Mouse (Mus musculus): ENCODE measurements around the gene Npm3. TPM values are rescaled to one million over a fixed set of nuclear protein-coding genes. Genes with fewer than 3 reads are reported as not detected.

Gene Npm3
- total RNA-seq, 2 experiments from 2014 or later, result 9.6 to 11.3 TPM

DNA sequence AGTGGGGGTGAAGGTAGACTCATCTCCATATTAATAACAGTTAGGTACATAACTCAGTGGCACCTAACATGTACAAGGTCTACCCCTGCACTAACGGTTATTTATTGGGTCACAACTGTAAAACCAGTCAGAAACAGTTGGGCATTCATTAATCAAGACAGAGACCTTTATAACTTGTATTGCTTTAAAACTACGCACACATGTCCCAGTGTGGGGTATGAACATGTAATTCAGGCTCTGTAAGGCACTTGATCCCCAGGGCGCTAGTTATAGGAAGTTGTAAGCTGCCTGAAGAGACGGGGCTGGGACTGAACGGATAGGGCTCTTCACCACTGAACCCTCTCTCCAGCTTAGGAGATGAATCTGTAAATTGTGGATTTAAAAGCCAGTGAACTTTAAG is 9.3 kb upstream of the Npm3 start:
- no peak for DNase-seq (ENCODE audit: low spot score in 2 of 2)

DNA sequence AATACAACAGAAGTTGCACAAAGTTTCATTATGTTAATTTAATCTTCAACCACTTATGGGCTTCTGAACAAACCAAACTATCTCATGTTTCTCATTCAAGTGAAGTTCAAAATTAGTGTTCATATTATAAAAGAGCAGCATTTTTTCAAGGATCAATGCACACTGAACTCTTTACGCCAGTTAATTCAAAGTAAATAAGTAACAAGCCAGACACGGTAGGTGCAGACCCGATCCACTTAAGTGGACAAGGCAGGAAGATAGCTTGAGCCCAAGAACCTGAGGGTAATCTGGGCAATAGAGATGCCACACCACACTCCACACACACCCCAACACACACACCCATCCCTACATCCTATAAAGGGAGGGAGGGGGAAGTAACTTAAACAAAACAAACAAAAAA is 4.2 kb upstream of the Npm3 start:
- DNase-seq (ENCODE audit: low spot score in 2 of 2), result no peak

DNA sequence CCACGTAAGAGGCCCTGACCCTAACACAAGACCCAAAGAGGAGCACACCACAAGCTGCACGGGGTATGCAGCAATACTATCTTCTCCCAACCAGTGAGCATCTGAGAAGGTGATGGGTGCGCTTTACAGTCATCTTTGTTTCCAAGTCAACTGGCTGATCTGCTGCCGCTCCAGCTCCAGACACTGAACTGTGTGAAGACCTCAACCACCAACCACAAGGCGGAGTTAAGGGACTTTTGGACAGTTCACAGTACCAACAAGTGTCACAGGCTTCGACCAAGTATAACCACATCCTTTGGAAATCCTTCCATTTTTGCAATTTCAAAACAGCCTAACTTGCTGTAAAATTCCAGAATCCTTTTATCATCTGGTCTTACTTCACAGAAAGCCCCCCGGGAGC is 2.5 kb upstream of the Npm3 start:
- no peak for DNase-seq (ENCODE audit: low spot score in 2 of 2)

DNA sequence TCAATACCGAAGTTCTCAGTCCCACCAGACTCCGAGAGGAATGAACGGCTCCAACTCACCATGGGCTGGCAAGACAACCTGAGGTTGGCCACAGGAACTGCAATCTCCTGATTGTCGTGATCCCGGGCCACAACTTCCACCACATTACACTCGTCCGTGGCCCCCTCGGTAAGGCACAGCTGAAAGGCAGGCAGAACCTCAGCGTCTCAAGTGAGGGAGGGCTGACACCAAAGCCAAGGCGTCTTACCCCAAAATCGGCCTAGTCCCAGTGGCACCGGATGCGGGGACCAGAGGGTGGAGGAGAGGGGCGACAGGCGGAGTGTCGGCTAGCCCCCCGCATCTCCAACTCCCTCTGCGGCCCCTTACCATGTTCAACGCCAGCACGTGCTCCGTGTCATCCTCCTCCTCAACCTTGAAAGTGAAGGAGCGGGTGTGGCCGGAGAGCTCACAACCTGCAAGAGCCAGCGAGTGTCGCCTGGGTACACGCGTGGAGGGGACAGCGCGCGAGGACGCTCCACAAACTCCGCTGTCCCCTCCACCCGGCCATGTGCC is 624 bp downstream of the Npm3 start:
- peak in 1 of 2 experiments; percentile 32 for DNase-seq (ENCODE audit: low spot score in 2 of 2)

DNA sequence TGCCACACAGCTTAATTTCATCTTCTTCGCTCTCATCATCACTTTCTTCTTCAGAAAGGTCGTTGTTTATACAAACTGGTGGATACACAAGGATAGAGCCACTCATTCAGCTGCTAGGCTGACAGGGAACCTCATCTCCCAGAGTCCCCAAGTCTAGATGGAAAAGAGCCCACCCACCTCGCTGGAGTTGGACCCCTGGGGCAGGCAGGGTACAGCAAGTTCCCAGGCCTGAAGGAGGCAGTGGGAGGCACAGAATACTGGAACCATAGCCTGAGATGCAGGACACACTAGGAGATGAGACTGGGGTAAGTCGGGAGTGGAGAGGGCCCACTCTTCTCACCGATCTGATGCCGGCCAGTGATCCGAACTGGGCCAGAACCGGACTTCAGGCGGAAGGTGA is 1.2 kb downstream of the Npm3 start:
- DNase-seq (ENCODE audit: low spot score in 2 of 2), result no peak

DNA sequence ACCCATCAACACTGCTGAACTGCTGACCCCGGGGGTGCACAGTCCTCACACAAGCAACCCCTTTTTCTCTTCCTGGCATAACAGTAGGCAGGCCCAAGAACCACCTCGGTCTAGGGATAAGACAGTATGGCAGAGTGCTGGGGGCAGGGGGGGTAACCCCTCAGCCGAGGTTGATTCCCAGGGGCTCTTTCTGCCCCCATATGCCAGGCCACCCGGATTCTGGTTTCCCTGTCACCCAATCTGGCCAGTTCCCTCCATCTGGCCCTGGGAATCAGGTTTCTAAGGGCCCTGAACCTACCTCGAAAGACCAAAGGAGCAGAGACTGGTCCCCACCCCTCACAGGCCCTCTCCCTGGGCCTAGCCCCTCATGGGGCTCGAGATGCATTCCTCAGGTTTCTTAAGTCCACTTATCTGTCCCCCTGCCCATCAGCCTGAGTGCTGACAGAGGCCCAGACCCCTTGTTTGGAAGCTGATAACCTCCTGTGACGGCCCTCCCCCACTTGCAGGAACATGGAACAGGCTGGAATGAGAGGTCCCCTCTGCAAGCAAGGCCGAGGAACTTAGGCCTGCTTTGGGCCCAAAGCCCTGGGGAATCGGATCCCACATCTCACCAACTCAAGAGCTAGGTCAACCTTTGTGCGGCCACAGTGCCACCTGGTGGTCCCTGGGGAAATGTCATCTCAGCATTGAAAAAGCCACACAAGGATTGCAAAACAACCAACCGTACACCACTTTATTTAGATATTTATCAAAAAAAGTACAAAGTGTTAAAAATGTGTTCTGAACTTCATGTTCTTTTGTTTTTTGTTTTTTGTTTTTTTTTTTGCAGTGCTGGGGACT is 2.1 kb downstream of the Npm3 start:
- peak; percentile 74 to 94 for DNase-seq (ENCODE audit: low spot score in 2 of 2)

DNA sequence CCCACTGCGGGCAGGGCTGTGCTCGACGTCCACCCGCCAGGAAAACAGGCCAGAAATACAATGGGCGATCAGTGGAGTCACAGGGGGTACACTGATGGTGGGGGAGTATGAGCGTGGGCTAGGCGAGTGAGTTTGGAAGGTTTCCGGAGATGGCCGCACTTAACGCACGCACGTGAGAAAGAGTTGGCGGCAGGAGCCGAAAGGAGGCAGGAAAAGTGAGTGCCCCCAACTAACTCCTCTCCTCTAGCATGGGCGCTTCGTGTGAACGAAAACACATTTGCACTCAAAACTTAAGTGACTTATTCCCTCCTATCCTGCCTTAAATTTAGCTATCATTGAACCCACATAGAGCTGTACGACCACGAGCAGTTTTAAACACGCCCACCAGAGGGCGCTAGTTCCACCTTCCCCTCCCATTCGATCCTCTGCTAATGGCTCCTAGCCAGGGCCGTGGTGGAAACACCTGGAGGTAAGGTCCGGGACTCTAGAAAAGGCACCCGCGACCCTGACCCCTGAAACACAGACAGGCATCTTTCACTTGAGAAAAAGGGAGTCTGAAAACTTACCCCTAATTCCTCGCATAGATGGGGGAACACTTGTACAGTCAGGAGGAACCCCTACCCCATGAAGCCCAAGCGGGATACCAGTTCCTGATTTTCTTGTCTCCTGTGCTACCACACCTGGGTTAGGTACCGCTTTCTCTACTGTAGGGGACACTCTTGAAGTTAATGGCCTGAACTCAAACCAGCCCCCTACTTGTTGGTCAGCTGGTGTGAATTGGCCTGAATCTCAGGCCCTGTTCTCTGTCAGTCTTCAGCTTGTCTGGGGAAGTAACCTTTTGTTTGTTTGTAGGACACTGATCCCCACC is 3.0 kb downstream of the Npm3 start:
- DNase-seq (ENCODE audit: low spot score in 2 of 2), result peak; percentile 64 to 86

DNA sequence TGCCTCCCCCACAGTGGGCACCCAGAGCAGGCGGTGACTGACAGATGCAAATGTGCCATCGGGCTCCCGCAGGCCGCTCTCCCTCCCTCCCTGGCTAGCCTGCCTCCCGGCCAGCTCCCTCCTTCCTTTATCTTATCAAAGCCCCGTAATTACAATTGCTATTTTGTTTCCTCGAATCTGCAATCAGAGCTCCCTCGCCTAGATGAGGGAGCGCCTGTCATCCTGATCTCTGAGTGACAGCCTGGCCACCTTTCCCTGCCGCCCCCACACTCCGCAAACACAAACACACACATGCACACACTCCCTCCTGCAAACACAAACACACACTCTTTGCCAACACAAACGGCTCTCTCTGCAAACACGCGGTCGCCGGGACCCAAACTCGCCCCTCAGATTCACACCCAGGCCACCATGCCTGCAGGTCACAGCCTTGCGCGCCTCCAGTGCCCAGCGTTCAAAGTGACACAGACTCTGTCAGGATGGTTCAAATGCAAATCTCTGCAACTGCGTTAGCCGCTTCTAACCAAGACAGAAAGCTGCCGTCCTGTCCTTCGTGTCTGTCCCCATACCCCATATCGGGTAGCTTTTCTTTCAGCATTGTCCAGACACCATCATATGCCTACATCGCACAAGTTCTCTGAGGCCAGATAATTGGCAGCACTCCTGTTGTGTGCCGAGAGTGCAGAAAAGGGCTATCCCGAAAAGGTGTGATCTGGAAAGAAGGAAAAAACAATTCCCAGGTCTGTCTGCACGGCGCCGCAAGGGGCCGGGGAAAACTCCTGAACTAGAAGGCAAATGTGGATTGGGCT is 3.8 kb downstream of the Npm3 start:
- no peak for DNase-seq (ENCODE audit: low spot score in 2 of 2)

DNA sequence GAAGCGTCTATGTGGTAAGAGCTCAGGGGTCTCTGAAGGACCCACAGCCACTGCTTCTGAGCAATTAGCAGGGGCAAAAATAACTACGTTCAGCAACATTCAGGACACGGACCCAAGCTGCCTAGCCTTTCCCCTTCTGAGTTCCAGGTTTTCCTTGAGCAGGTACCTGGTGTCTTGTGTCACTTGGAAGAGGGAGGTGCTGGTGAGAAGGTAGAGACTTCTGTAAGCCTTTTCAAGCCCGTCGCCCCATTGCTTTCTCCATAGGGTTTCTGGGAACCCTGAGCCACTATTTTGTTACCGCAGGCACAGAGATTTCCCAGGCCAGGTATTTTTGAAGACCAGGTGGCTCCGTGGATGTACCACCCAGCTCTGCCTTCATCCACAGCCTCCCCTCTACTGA is 5.8 kb downstream of the Npm3 start:
- DNase-seq (ENCODE audit: low spot score in 2 of 2), result no peak

DNA sequence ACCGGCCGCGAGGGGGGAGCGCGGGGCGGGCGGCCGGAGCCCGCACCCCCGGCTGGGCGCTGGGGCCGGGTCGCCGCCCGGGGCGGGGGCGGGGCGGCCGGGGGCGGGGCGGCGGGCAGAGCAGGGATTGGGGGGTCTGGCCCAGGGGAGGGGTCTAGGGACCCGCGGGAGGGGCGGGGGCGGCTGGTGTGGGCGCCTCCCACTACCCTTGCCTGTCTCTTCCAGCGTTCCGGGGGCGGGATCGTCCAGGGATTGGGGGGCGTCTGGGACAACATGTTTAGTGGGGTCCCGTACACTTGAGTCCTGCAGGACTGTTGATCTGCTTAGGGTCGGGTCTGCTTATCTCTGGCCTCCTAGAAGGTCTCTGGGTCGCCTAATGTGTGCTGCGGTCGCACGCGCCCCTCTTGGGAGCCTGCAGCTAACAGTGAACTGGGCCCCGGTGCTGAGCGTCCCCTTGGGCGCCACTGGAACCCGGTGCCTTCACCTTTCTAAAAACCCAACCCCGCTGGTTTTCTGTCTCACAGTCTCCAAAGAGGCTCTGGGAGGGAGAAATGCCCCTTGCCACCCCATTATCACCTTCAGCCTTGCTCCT is 6.3 kb downstream of the Npm3 start:
- no peak for DNase-seq (ENCODE audit: low spot score in 2 of 2)

DNA sequence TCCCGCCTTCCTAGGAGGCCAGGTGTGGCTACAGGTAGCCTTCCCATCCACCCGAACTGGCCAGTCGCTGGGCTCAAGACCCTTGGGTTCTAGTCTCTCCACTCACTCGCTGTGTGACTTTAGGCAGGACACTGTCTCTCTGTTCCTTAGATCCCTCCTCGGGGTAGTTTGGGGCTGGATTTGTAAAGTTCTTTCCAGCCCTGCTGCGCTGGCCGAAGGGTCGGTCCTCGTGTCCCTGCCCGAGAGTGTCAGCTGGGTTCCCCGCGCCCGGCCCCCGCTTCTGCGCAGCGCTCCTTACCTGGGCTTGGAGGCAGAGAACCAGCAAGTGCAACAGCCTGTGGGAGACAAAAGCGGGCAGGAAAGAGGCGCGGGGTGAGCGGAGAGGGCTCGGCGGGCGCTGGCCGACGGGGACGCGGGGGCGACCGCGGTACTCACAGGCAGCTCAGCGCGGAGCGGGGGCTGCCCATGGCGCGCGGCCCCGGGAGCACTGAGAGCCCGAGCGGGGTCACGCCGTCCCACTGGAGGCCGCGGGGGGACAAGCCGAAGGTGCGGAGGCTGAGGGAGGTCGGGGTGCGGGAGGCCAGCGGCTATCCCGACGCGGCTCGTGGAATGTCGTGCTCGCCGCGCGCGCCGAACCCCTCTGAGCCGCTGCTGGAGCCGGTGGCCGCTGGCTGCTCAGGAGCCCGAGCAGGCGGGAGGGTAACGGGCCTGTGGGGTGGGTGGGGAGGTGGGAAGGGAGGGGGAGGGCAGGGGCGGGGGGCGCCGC is 7.0 kb downstream of the Npm3 start, which contains the start of gene Fgf8:
Fgf8 (minus strand) TSS at position 698 of the 766 bp plus-strand sequence.
- DNase-seq (ENCODE audit: low spot score in 2 of 2), result no peak

DNA sequence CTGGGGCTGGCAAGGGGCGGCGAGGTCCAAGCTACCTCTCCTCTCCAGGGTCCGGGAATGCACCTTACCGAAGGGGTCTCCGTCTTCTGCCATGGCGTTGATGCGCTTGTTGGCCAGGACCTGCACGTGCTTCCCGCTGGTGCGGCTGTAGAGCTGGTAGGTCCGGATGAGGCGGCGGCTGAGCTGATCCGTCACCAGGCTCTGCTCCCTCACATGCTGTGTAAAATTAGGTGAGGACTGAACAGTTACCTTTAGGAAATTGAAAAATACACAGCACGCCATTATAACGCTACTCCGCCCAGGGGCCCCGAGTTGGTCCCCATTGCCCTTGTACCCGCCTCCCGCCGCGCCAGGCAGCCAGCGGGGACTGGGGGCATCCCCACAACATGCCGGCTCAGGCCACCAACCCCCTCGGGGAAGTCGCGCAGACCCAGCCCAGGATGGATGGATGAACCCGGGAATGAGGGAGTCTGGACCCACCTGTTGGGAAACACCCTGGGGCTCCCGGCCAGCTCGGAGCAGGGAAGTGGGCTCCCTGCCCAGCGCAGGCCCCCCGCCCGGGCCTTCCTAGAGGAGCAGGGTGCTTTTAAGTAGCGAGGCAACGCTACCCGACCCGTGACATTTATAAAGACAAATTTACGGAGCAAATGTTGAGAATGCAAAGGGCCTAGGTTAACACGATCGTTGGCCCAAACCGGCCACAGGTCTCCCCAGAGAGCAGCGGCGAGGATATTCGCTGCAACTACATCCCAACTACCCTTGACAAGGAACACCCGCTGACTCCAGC is 7.8 kb downstream of the Npm3 start:
- no peak for DNase-seq (ENCODE audit: low spot score in 2 of 2)

DNA sequence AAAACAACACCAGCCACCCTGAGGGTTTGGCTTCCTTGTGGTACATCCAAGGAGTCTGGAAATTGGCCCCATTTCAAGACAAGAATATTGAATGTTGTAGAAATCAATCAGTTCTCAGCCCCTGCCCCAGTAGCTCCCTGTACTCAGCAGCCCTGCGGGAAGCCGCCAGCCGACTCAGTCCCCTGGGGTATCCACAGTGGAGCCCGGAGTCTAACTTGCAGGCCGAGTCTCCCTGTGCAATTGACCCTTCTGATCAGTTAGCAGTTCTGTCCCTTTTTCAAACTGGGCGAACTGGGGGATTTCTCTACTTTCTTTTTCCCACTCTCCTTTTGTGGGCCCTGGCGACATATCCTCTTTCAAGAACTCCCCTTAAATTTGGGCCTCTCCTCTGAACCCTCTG is 8.6 kb downstream of the Npm3 start:
- DNase-seq (ENCODE audit: low spot score in 2 of 2), result no peak

DNA sequence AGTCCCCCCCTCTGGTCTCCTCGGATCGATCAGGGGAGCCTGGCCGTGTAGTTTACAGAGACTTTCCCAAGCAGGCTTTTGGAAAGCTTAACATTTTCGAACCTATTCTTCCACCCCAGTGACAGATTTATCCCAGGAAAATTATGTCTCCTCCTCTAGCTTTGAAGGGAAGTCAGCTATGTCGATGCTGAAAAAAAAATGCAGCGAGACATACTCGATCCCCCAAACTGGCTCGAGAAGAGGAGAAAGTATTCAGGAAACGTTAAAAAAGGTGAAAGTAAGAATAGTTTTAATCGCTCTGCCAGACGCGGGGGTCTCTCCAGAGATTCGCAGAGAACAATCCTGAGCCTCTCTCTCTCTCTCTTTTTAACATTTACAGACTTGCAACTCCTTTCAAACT is 9.2 kb downstream of the Npm3 start:
- no peak for DNase-seq (ENCODE audit: low spot score in 2 of 2)

DNA sequence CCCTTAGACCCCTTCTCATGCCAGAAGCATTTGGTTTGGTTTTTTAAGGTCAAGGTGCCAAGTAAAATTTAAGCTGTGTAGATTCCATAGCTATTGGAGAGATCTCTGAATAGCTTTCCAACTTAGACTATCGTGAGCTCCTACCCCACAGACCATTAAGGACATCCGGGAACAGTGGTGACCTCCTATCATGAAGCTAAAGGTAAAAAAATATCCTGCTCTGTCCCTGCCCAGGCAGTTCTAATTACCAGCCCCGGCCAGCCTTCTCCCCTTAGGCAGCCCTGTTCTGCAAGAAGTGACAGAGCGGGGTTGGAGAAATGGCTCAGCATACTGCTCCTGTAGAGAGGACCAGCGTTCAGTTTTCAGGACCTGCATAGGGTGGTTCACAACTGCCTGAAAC is 10.9 kb downstream of the Npm3 start:
- no peak for DNase-seq (ENCODE audit: low spot score in 2 of 2)

DNA sequence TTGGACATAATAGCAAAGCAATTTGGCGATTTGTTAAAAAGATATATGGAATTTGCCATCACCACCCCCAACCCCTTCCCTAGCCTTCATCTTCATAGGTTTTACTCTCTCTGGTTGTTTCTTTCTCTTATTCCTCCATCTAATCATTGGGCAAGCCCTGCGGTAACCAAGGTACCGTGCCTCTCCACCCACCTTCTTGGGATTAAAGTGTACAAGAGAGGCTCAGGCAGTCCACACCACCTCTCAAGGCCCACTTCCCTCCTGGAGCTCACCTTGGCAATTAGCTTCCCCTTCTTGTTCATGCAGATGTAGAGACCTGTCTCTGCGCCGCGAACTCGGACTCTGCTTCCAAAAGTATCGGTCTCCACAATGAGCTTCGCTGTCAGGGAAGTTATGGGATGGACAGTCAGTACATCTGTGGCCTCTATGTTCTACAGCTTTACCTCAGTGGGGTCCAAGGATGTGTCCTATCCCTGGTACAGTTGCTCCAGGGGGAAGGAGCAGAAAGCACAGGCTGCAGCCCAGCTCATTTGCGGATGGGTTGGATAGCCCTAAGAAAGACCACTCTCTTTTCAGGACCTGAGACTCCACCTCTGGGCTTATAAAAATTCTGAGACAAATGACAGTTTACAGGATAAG is 11.4 kb downstream of the Npm3 start:
- no peak for DNase-seq (ENCODE audit: low spot score in 2 of 2)

DNA sequence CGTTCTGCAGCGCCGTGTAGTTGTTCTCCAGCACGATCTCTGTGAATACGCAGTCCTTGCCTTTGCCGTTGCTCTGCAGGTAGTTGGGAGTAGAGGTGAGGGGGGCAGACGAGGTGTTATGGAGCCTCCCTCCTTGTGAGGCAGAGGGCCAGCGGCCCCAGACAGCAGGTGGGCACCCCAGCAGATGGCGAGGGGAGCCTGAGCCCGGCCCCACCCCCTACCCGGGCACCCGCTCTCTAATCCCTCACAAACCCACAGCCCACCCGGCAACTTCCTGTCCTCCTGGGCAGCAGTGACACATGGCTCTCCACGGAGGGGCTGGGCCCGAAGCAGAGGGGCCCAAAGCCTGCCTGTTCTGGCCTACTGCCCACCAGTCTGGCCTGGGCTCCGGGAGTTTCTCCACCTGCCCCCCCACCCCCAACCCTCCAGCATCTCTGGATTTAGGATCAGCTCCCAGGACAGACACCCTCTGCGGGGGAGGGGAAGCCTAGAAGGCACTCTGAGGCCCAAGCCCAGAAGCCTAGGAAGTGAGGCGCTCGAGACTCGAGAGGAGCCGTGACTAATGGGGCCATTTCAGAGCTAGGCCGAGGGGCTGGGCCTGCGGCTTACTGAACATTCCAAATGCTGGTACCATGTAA is 12.1 kb downstream of the Npm3 start:
- DNase-seq (ENCODE audit: low spot score in 2 of 2), result no peak

DNA sequence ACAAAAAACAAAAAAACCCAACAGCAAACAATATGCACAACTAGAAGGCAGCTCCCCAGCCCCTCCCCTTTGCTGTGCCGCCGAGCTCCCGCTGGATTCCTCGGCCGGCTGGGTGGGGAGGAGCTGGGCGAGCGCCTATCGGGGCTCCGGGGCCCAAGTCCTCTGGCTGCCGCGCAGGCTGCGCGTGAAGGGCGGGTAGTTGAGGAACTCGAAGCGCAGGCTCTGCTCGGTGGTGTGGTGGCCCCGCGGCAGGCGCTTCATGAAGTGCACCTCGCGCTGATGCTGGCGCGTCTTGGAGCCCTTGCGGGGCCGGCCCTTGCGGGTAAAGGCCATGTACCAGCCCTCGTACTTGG is 12.6 kb downstream of the Npm3 start:
- DNase-seq (ENCODE audit: low spot score in 2 of 2), result no peak
